Mouse (Mus musculus) stomach, postnatal 0 days (tissue): Measurements from ENCODE around the gene Mast4. TPM values are rescaled to one million over a fixed set of nuclear protein-coding genes. Genes with fewer than 3 reads are reported as not detected.

Experiments used
- ATAC-seq: fragments of 200-750 bp; cut with Nextera tagmentation; 2 replicates; pipeline ENCODE4 v1.8.0; 2017; ENCODE audit not compliant: low FRiP score, low TSS enrichment
- DNase-seq: peaks from one replicate; pipeline ENCODE4 v3.0.0-alpha.2; 2016; ENCODE audit warnings: low spot score
- H3K27ac ChIP-seq: fragments of 300-500 bp; sonication (generic); replicated peaks from 2 replicates; pipeline ENCODE4 v1.5.1; 2014; ENCODE audit warnings: mild to moderate bottlenecking, control low read depth
- H3K27me3 ChIP-seq: fragments of 300-500 bp; sonication (generic); 2 replicates; pipeline ENCODE4 v1.6.1; 2014; ENCODE audit warnings: low read length; ENCODE audit not compliant: control insufficient read depth, insufficient read depth
- H3K36me3 ChIP-seq: fragments of 300-500 bp; sonication (generic); 2 replicates; pipeline ENCODE4 v1.6.1; 2014; ENCODE audit warnings: low read length, mixed read lengths; ENCODE audit not compliant: control insufficient read depth, insufficient read depth
- H3K4me1 ChIP-seq: fragments of 300-500 bp; sonication (generic); replicated peaks from 2 replicates; pipeline ENCODE4 v1.6.1; 2014; ENCODE audit warnings: antibody characterized with exemption; ENCODE audit not compliant: control insufficient read depth, insufficient read depth
- H3K4me2 ChIP-seq: fragments of 300-500 bp; sonication (generic); replicated peaks from 2 replicates; pipeline ENCODE4 v1.6.1; 2014; ENCODE audit warnings: low read depth, mild to moderate bottlenecking, control low read depth, moderate library complexity
- H3K4me3 ChIP-seq: fragments of 300-500 bp; sonication (generic); 2 replicates; pipeline ENCODE4 v1.5.1; 2014; ENCODE audit warnings: low read depth, low read length, control low read depth
- H3K9ac ChIP-seq: fragments of 300-500 bp; sonication (generic); 2 replicates; pipeline ENCODE4 v1.6.1; 2014; ENCODE audit warnings: mild to moderate bottlenecking, low read length, control low read depth, mixed read lengths
- H3K9me3 ChIP-seq: fragments of 300-500 bp; sonication (generic); 2 replicates; pipeline ENCODE4 v1.6.1; 2016; ENCODE audit warnings: low read length; ENCODE audit not compliant: control insufficient read depth
- CTCF ChIP-seq: IDR thresholded peaks from 2 replicates; pipeline ENCODE4 v1.5.1; 2016; ENCODE audit warnings: antibody characterized with exemption, low read depth, mild to moderate bottlenecking, moderate library complexity
- EP300 ChIP-seq: optimal IDR thresholded peaks from 2 replicates; pipeline ENCODE3; 2016; ENCODE audit warnings: antibody characterized with exemption
- WGBS: fragments of 180-500 bp; shearing (Covaris S2); extraction: QIAGEN DNeasy Blood & Tissue Kit; methylation state at CpG from one replicate; pipeline ENCODE4 v1.1.7; 2014; 5-methylcytosine and 5-hydroxymethylcytosine counted together
- polyA plus RNA-seq: library from polyadenylated mRNA; unstranded; fragments of >200 nt; fragmentation: Nextera tagmentation; extraction: Ambion mirVana; gene quantifications from 2 replicates; pipeline ENCODE4 v1.2.1, GENCODE M21; 2015

Gene Mast4
- polyA plus RNA-seq, 1 experiment from 2014 or later = 18.2 TPM

DNA sequence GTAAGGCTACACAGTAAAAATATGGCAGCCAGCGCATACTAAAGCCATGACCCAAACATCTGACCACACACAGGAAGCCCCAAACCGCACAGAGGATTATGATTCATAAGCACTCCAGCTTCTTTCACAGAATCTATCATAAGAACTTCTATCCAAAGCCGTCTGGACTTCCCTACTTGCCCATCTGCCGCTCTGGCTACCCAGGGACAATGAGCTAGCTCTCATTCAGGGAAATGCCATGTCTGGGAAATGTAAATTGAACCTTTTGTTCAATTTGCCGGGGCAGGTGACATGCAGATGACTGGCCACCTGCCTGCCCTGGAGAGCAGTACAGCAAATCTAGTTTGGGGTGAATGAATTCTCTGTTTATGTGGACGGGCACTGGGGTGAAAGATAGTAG lies 438.4 kb downstream of the Mast4 start:
- Histone ChIP-seq H3K9me3 (no peaks in the 10 kb centered on the region), H3K4me1 (peaks cover 14% of the 10 kb centered on the region), H3K27ac (no peak overlapping the region), H3K27me3 (no peaks in the 10 kb centered on the region), H3K9ac (no peak overlapping the region), H3K36me3 (no peaks in the 10 kb centered on the region), H3K4me3 (no peak overlapping the region), H3K4me2 (no peak overlapping the region)
- TF ChIP-seq CTCF (no peak), EP300 (no peak)
- 59% methylated on average over 6 of the region's 6 CpGs for WGBS
- no peak for ATAC-seq
- no peak for DNase-seq

DNA sequence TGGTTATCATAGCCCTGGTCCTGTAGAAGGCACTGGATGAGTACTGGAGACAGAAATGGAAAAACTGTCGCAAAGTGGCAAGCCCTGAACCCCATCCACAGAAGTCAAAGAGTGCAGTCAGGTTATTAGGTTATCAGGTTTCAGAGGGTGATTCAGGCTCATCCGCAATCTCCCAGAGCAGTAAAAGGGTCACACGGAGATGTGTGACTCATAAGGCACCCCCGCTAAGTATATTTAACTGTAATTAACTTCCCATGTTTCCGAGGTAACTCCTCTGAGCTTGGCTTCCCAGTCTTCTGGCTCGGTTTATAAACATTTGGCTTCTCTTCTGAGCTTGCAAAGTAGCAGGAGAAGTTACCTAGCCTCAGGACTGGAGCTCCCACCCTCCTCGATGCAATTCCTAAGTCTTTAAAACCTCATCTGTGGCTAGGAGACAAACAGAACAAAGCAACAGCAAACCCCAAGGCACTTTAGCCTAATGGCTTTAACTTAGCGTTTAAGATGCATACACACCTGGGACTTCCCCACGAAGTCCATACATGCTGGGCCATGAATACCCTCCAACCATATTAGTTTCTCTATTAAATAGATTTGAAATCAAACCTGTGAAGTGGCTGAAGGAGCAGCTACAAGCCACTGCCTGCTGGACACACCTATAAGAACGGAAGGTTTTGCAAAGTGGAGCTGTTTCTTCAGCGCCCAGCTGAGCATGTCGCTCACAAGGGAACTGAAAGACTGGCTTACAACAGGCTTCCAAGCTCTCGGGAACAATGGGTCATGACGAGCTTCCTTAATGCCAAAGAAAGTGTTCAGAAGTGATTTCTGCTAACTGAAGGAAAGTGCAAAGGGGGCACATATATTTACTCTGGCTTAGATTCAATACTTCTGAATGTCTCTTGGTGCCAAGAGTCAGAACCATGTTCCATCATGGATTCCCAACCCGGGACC lies 439.7 kb downstream of the Mast4 start:
- Histone ChIP-seq H3K9me3 (no peaks in the 10 kb centered on the region), H3K36me3 (no peaks in the 10 kb centered on the region), H3K4me1 (peaks cover 14% of the 10 kb centered on the region), H3K27ac (peak overlapping the region; percentile 65), H3K9ac (no peak overlapping the region), H3K27me3 (no peaks in the 10 kb centered on the region), H3K4me2 (peak overlapping the region; percentile 17; the same call in 1 of the 2 replicates), H3K4me3 (no peak overlapping the region)
- DNase-seq (no peak), ATAC-seq (no peak)
- WGBS = 37% methylated on average over 15 of the region's 15 CpGs
- no peak for TF ChIP-seq EP300
- TF ChIP-seq CTCF = no peak

DNA sequence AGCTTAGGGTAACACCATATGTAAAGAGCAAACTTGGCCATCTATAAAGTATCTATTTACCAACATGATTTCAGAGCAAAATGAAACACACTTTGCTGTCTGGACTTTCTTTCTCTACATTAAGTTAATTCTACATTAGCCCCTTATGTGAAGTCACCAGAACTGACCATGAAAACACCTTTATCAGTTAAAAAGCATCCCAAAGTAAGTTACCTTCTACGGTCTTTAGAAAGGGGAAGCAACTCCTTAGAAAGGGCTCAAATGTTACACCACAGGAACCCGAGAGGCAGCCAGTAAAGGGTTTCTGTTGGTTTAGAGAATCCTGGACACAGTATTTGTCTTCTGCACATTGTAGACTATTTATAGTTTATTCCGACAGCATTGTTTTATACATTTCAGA lies 441.5 kb downstream of the Mast4 start:
- ATAC-seq = no peak
- Histone ChIP-seq H3K27ac (no peak overlapping the region), H3K9ac (no peak overlapping the region), H3K27me3 (no peaks in the 10 kb centered on the region), H3K4me1 (peaks cover 13% of the 10 kb centered on the region), H3K36me3 (no peaks in the 10 kb centered on the region), H3K4me2 (no peak overlapping the region), H3K9me3 (no peaks in the 10 kb centered on the region), H3K4me3 (no peak overlapping the region)
- 58% methylated on average over 3 of the region's 3 CpGs for WGBS
- DNase-seq = no peak
- TF ChIP-seq CTCF = no peak
- no peak for TF ChIP-seq EP300

DNA sequence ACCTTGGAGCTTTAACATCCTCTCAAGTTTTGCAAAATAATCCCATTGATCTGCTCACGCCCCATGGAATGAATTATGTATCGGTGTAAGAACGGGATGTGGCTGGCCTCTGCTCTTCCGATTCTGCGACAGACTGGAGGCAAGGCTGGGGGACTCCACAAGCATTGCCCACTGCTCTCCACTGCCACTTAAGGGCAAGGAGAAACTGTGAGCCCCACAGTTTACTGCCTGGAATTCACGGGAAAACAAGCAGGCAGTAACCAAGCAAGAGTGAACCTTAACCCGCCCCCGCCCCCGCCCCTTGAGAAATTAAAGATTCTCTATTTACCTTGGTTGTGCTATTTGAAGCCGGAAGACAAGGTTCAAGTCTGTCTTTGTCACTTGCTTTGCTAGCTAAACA lies 444.3 kb downstream of the Mast4 start:
- no peaks in the 10 kb centered on the region for H3K9me3 ChIP-seq
- TF ChIP-seq EP300 = no peak
- no peak for TF ChIP-seq CTCF
- H3K4me3 ChIP-seq = no peak overlapping the region
- no peaks in the 10 kb centered on the region for H3K36me3 ChIP-seq
- WGBS = 54% methylated on average over 10 of the region's 10 CpGs
- no peak for ATAC-seq
- H3K9ac ChIP-seq = no peak overlapping the region
- H3K4me1 ChIP-seq = peaks cover 9% of the 10 kb centered on the region; the same call in 1 of the 2 replicates
- DNase-seq = no peak
- H3K27me3 ChIP-seq = no peaks in the 10 kb centered on the region
- H3K4me2 ChIP-seq = no peak overlapping the region
- H3K27ac ChIP-seq = 0 out of 2 replicates have a peak overlapping the region, but pooled peaks have one; percentile 35

DNA sequence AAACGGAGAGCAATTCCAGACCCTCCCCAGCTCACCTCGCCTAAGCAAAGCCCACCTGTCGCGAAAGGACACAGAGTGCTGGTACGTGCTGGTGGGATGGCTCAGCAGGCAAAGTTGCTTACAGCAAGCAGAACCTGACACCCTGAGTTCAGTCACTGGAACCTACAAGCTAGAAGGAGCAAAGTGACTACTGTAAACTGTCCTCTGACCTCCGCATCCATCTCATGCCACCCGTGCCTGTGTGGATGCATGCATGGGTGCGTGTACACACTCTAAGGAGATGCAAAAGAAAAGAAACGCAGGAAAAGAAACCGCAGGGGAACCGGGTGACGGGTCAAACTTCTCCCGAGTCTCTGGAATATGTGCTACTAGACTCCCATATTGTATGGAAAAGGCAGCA lies 444.8 kb downstream of the Mast4 start:
- TF ChIP-seq CTCF = no peak
- no peak for TF ChIP-seq EP300
- Histone ChIP-seq H3K36me3 (no peaks in the 10 kb centered on the region), H3K4me2 (no peak overlapping the region), H3K27me3 (no peaks in the 10 kb centered on the region), H3K9me3 (no peaks in the 10 kb centered on the region), H3K9ac (no peak overlapping the region), H3K27ac (peak overlapping the region; percentile 82), H3K4me3 (no peak overlapping the region), H3K4me1 (peaks cover 6% of the 10 kb centered on the region; the same call in 1 of the 2 replicates)
- no peak for ATAC-seq
- DNase-seq = no peak
- WGBS = 69% methylated on average over 13 of the region's 13 CpGs

DNA sequence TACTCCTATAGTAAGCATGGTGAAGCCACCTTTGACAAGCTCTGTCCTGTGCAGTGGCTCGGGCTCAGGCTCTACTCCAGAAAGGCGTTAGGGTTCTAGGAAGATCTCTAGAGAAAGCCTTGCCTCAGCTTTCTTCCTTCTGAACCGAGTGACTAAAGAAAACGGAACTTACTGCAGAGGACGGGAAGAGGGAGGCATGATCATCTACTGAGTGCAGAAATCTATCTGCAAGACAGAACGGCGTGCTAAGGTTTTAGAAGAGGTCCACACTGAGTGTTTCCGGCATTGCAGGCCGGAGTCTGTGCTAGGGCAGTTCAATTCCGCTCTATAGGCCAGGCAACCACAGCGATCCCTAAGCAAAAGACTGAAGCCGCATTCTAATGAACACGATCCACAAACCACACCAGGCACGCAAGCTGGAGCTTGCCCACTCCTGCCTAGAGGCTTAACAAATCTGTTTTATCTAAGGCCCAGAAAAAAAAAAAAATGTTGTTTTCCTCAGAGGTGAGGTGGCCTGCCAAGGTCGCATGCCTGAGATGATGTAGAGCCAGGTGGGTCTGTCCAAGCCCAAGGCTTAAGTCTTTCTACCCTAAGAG lies 445.3 kb downstream of the Mast4 start:
- H3K4me1 ChIP-seq = peaks cover 6% of the 10 kb centered on the region; the same call in 1 of the 2 replicates
- 0 out of 2 replicates have a peak overlapping the region, but pooled peaks have one; percentile 14 for H3K4me2 ChIP-seq
- H3K9me3 ChIP-seq = no peaks in the 10 kb centered on the region
- H3K36me3 ChIP-seq = no peaks in the 10 kb centered on the region
- DNase-seq (no peak), ATAC-seq (no peak; the same call in 1 of the 2 replicates)
- no peak overlapping the region for H3K4me3 ChIP-seq
- WGBS = 58% methylated on average over 15 of the region's 15 CpGs
- TF ChIP-seq EP300 (no peak), CTCF (no peak)
- no peak overlapping the region for H3K9ac ChIP-seq
- H3K27ac ChIP-seq = peak overlapping the region; percentile 82
- no peaks in the 10 kb centered on the region for H3K27me3 ChIP-seq
